Mouse (Mus musculus) right cerebral cortex, postnatal 14 days (tissue): ENCODE measurements around the gene Rab21.
A peak's percentile ranks its signal among the peaks of the same experiment; 100 is the strongest.

Experiments
- DNase-seq: peaks from one replicate; pipeline ENCODE4 v3.0.0; 2022

Rab21 gene

GRCm38 (mm10) chr10:115315473-115316171, at the start of gene Rab21:
Rab21 (minus strand) TSS chr10:115315594.
- peak; percentile 98 for DNase-seq

DNA sequence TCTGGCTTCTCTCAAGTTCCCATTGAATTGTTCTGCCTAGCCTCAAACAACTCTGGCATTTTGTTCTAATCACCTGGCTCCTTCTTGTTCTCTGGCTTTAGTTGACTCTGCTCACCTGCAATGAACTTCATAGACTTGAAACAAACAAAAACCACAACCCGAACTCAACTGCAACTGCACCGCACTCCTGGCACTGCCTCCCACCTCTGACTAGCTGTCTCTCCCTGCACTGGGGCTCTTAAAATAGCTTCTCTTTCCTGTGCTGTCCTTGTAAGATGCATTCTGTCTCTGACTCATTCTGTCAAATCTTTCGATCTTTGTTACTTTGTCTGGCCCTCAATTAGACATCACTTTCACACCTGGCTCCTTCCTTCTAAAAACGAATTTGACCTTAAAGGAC, 47.8 kb upstream of the Rab21 start:
- DNase-seq = no peak

GRCm38 (mm10) chr10:115362623-115362964, 47.2 kb upstream of the Rab21 start:
- DNase-seq = no peak

GRCm38 (mm10) chr10:115361840-115362622, 46.6 kb upstream of the Rab21 start, which contains the start of gene Tmem19:
Tmem19 (minus strand) TSS chr10:115362501.
- peak; percentile 98 for DNase-seq

DNA sequence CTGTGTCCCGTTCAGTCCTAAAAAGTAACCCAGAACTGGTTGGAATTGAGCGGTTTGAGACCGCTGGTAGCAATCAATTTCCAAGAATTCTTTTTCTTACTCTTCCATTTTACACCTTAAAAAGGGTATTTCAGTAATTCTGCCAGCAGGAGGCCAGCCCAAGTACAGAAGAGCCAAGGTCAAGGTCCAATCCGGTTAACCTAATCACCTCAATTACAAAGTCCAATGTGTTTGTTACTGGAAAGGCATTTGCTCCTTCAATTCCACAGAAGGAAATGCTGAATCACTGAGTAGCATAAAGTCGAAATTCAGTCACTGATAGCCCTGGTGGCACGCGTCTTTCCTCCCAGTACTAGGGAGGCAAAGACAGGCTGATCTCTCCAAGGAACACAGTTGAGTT, 43.7 kb upstream of the Rab21 start:
- DNase-seq = no peak

GRCm38 (mm10) chr10:115358216-115358919, 43.0 kb upstream of the Rab21 start:
- DNase-seq = no peak

DNA sequence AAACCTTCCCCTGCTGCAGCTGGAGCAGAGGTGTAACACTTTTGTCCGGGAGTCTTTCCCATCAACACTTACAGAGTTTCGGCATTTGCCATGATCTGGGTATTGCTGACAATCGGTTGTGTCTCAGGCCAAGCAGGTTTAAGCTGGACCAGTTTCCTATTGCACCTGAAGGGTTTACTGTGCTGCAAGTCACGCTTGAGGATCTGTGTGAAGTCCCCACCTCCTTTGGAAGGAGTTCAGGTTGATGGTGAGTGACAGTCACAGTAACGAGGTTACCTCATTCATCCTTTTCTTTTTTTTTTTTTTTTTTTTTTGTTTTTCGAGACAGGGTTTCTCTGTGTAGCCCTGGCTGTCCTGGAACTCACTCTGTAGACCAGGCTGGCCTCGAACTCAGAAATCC, 40.7 kb upstream of the Rab21 start:
- DNase-seq = no peak

- DNase-seq = no peak
These were observed 39.6 kb upstream of the Rab21 start for GRCm38 (mm10) chr10:115355016-115355415.

- no peak for DNase-seq
These were observed 39.2 kb upstream of the Rab21 start for GRCm38 (mm10) chr10:115354553-115354952.

- DNase-seq = no peak
These were observed 35.5 kb upstream of the Rab21 start for GRCm38 (mm10) chr10:115350810-115351397.

- no peak for DNase-seq
These were observed 34.1 kb upstream of the Rab21 start for GRCm38 (mm10) chr10:115349509-115349908.

DNA sequence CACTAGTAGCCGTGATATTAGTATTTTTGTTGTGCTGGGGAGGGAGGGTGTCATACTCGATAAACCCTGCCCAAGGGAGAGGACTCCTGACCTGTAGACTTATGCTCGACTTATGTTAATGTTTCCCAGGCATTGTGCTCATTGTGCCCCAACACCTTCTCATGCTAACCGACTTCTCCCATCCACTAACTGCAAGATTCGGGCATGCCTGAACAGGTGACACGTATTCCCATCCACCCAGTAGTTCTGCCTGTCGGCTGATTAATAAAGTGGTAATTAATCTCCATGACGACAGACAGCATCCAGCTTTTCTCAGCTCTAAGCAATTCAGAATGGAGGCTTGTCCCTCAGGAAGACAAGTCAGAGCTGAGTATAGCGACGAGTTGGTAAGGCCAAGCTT, 33.6 kb upstream of the Rab21 start:
- no peak for DNase-seq

GRCm38 (mm10) chr10:115348131-115348530, 32.7 kb upstream of the Rab21 start:
- no peak for DNase-seq

GRCm38 (mm10) chr10:115346444-115346843, 31.1 kb upstream of the Rab21 start:
- no peak for DNase-seq

DNA sequence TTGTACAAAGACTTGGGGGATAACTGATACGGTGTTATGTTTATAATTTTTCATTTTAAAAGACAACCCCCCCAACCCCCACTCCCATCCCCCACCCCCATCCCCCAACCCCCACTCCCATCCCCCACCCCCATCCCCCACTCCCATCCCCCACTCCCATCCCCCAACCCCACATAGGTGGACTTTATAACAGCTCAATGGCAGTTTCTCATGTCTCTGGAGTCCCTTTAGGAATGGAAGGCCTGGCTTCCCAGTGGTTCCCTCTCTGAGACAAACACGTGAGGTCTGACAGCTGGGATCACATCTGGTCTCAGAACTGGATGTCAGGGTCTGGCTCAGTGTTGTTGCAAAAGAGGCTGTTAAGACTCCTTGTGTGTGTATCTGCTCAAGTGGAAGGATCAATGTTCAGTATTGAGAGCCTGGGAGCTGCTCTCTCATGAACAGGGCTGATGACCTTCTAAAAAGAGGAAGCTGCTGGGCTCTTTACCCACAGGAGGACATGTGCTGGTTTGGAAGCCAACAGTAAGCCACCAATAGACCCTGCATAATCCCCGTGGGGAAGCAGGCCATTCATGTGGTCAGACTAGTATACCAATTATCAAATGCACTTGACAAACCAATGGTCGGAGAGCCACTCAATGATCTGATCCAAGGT, 27.5 kb upstream of the Rab21 start:
- no peak for DNase-seq

DNA sequence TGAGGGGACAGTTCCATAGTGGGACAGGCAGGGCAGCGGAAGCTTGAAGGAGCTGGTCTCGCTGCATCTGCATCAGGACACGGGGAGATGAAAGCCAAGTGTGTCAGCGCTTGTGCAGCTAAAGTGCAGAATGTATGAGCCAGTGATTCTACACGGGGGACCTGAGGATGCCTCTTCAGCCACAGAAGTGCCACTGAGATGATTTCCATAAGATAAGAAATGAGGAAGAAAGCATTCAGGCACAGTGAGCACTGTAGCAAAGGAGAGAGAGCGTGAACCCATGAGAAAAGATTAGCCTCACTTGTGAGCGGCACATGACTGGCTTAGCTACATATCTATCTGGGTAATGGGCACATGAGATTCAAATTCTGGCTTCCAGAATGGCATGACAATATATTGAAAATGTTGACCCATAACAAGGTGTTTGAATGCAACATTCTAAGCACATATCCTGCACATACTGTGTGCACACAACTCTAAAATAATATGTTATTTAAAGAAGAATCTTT, 24.5 kb upstream of the Rab21 start:
- no peak for DNase-seq

GRCm38 (mm10) chr10:115336901-115337300, 21.5 kb upstream of the Rab21 start:
- DNase-seq = no peak

DNA sequence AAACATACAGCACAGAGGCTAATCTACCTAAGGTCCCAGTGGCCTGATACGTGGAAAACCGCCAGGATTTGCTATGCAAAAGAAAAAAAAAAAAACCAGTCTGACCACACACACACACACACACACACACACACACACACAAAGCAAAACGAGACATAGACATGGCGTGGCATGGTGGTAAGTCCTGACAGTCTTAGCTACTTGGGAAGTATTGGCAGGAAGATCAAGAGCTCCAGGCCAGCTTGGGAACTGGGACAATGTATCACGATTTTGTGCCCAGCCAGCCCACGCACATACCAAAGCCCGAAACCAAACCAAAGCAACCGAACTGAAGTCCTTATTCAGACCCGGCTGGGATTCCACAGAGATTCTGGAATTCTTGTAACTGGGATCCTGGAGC, 18.1 kb upstream of the Rab21 start:
- DNase-seq = no peak

DNA sequence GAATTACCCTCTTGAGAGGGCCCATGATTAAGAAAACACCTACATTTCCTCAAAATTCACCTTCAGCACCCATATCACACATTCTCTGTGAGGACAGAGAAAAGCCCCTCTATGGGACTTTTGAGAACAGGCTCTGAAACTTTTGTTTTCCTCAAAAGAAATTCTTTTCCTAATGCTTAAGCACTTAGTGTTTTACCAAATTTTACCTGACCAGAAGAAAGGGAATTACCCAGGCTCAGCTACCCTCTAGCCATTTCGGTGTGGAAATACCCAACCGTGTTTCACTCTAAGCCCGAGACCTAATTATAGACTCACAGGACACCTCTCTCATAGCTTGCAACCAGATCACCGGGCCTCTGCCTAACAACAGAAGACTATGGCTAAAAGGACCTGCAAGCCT, 17.6 kb upstream of the Rab21 start:
- no peak for DNase-seq

GRCm38 (mm10) chr10:115332420-115332952, 17.1 kb upstream of the Rab21 start:
- no peak for DNase-seq

- no peak for DNase-seq
These were observed 13.7 kb upstream of the Rab21 start for GRCm38 (mm10) chr10:115329010-115329530.

DNA sequence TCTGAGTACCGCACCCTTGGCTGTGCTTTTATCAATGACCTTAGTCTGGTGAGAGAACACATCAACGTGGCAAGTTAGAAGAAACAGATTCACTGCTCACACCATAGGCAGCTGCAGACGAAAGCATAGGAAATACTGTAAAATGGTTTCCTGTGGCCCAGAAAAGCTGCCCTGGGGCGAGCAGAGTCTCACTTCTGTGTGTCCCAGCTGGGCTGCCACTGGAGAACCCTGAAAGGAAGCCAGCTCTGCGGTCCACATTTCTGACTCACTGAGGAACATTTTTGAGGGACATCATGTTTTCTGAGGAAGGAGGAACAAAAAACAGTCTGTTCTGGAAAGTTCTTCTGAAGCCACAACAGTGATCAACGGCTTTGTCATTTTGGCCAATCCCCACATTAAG, 13.1 kb upstream of the Rab21 start:
- DNase-seq = no peak
